Mouse (Mus musculus) kidney, adult 2 months (tissue): ENCODE measurements around the gene B3glct.

Experiments used
- CTCF ChIP-seq: fragments of 200-500 bp; conservative IDR thresholded peaks from 2 replicates; pipeline ENCODE4 v1.5.1; 2011; ENCODE audit warnings: low read depth, mild to moderate bottlenecking, control low read depth, low read length, moderate library complexity, mixed read lengths; ENCODE audit not compliant: insufficient read depth, insufficient read length
- POLR2A ChIP-seq: fragments of 200-500 bp; IDR thresholded peaks from one replicate; pipeline ENCODE4 v1.6.1; 2011; ENCODE audit warnings: low read depth, low read length, control low read depth

- TF ChIP-seq POLR2A (no peak), CTCF (no peak)
These were observed 98.0 kb downstream of the B3glct start for GRCm38 (mm10) chr5:149776038-149776437.
